Mouse (Mus musculus): ENCODE results near the gene Vmn1r124. TPM values are rescaled to one million over a fixed set of nuclear protein-coding genes. Genes with fewer than 3 reads are reported as not detected.
"Not testable (repeated sequence)": the region's sequence is repeated elsewhere in the genome, so short reads cannot be mapped to it uniquely, and the experiment has no call there.

The Vmn1r124 gene
- total RNA-seq (2021) = not detected
- long read RNA-seq, experiment 1 = 0 reads
- long read RNA-seq, experiment 2 = 0 reads

- not testable (repeated sequence) for DNase-seq (ENCODE audit: low spot score)
These were observed at the start of gene Vmn1r124 for GRCm38 (mm10) chr7:21260517-21260916. Gene Vmn1r124 (minus strand): TSS chr7:21260617.

GRCm38 (mm10) chr7:21301367-21301766 lies 41.0 kb upstream of the Vmn1r124 start, which contains the start of gene Vmn1r126:
Gene Vmn1r126 (minus strand): TSS chr7:21301467.
- not testable (repeated sequence) for DNase-seq (ENCODE audit: low spot score)

- not testable (repeated sequence) for DNase-seq (ENCODE audit: low spot score)
These were observed 11.5 kb upstream of the Vmn1r124 start, which contains the start of gene Vmn1r125 for GRCm38 (mm10) chr7:21271879-21272278. Gene Vmn1r125 (plus strand): TSS chr7:21272179.

Other genes with a start within 250 kb of the Vmn1r124 start
- not detected for gene Vmn1r119, start 248.2 kb downstream of the Vmn1r124 start, total RNA-seq (2021)
- not detected for gene Vmn1r120, start 206.8 kb downstream of the Vmn1r124 start, total RNA-seq (2021)
- not detected for gene Vmn1r121, start 162.1 kb downstream of the Vmn1r124 start, total RNA-seq (2021)
- not detected for gene Vmn1r122, start 126.5 kb downstream of the Vmn1r124 start, total RNA-seq (2021)
- gene Vmn1r123, start 98.4 kb downstream of the Vmn1r124 start, total RNA-seq (2021) = not detected
- gene Gm5157, start 70.2 kb downstream of the Vmn1r124 start, total RNA-seq (2021) = not detected
- not detected for gene Vmn1r125, start 11.6 kb upstream of the Vmn1r124 start, total RNA-seq (2021)
- not detected for gene Vmn1r126, start 40.9 kb upstream of the Vmn1r124 start, total RNA-seq (2021)
- not detected for gene Vmn1r127, start 59.2 kb upstream of the Vmn1r124 start, total RNA-seq (2021)
- not detected for gene Vmn1r128, start 88.8 kb upstream of the Vmn1r124 start, total RNA-seq (2021)
- gene Vmn1r129, start 100.7 kb upstream of the Vmn1r124 start, total RNA-seq (2021) = not detected
- not detected for gene Gm6882, start 172.1 kb upstream of the Vmn1r124 start, total RNA-seq (2021)

Data from gastrocnemius, adult 18-20 months (tissue).